In genomic region chr1:156455005-156455758, GRCm38 (mm10) we compare ENCODE assay signal across 28 mouse cellular contexts. TPM values are rescaled to one million over a fixed set of nuclear protein-coding genes. Genes with fewer than 3 reads are reported as not detected.
A peak's percentile ranks its signal among the peaks of the same experiment; 100 is the strongest.
DNase-seq lines count a peak whose midpoint lies in the region; ATAC-seq lines count a peak whose summit lies in the region.
"Had no signal": no experiment of that assay in that cellular context is flagged by ENCODE, and none has a peak within 500 bp of the region (broad histone marks: within the 10 kb centered on the region; RNA-seq: fewer than 3 reads in every experiment).

No protein-coding gene starts in this region.

- H3K27me3 ChIP-seq in liver, embryonic 11.5 days (replicated peaks; ENCODE audit: control insufficient read depth, insufficient read depth, low read length), result no peaks in the 10 kb centered on the region
- no peaks in the 10 kb centered on the region for H3K27me3 ChIP-seq in forebrain, embryonic 12.5 days
- H3K27me3 ChIP-seq: limb, embryonic 15.5 days; midbrain, embryonic 15.5 days had no signal

- H3K4me3 ChIP-seq in liver, embryonic 11.5 days (ENCODE audit: low read depth, low read length), result no peak overlapping the region
- no peak overlapping the region for H3K4me3 ChIP-seq in forebrain, embryonic 12.5 days (replicated peaks)
- H3K4me3 ChIP-seq: forebrain, embryonic 10.5 days; limb, embryonic 10.5 days; limb, embryonic 15.5 days; midbrain, embryonic 15.5 days had no signal

- 83% methylated on average over 2 of the region's 2 CpGs for WGBS in liver, embryonic 11.5 days
- 83% methylated on average over 2 of the region's 2 CpGs for WGBS in forebrain, embryonic 12.5 days

- H3K36me3 ChIP-seq in liver, embryonic 11.5 days (ENCODE audit: control insufficient read depth, insufficient read depth, low read length), result peaks cover 2% of the 10 kb centered on the region; the same call in 1 of the 2 replicates
- no peaks in the 10 kb centered on the region for H3K36me3 ChIP-seq in forebrain, embryonic 12.5 days (replicated peaks)
- H3K36me3 ChIP-seq: midbrain, embryonic 15.5 days had no signal

- no peak overlapping the region for H3K27ac ChIP-seq in liver, embryonic 11.5 days (ENCODE audit: low read depth, low read length)
- no peak overlapping the region for H3K27ac ChIP-seq in forebrain, embryonic 12.5 days
- H3K27ac ChIP-seq: forebrain, embryonic 10.5 days; hindbrain, embryonic 14.5 days; limb, embryonic 10.5 days; limb, embryonic 15.5 days; macrophage; midbrain, embryonic 15.5 days had no signal

- peak; percentile 22 for DNase-seq in right cerebral cortex, adult 18-20 months
- DNase-seq in right cerebral cortex, postnatal 10 days (ENCODE audit: low spot score in 2 of 2), result no peak
- peak; percentile 14 for DNase-seq in c-Kit-positive CD71-positive TER-119-positive erythroid progenitor cells, embryonic 14.5 days (ENCODE audit: low spot score)
- no peak for DNase-seq in liver, embryonic 11.5 days (ENCODE audit: low spot score)
- no peak for DNase-seq in ovary, postnatal 14 days (ENCODE audit: low spot score)
- no peak for DNase-seq in embryo, embryonic 10 days (ENCODE audit: low spot score)
- DNase-seq: adrenal gland, postnatal 25 days; cerebellum, adult 2 months; cerebellum, postnatal 25 days; forebrain, postnatal 0 days; gastrocnemius, postnatal 14 days; kidney, adult 9 months; kidney, postnatal 10 days; layer of hippocampus, postnatal 36 days; lung, adult 18-20 months; thymus, postnatal 4 days had no signal

- H3K4me1 ChIP-seq in liver, embryonic 11.5 days (replicated peaks; ENCODE audit: control insufficient read depth, insufficient read depth, low read length), result peaks cover 23% of the 10 kb centered on the region
- H3K4me1 ChIP-seq in forebrain, embryonic 12.5 days, result peaks cover 5% of the 10 kb centered on the region
- H3K4me1 ChIP-seq: limb, embryonic 15.5 days; midbrain, embryonic 15.5 days had no signal

- no peaks in the 10 kb centered on the region for H3K9me3 ChIP-seq in liver, embryonic 11.5 days (ENCODE audit: control insufficient read depth, low read length)
- H3K9me3 ChIP-seq in forebrain, embryonic 12.5 days, result no peaks in the 10 kb centered on the region
- H3K9me3 ChIP-seq: forebrain, embryonic 10.5 days; limb, embryonic 10.5 days; limb, embryonic 15.5 days; midbrain, embryonic 15.5 days had no signal

- H3K9ac ChIP-seq in liver, embryonic 11.5 days (ENCODE audit: low read depth, low read length), result no peak overlapping the region
- H3K9ac ChIP-seq in forebrain, embryonic 12.5 days, result no peak overlapping the region
- H3K9ac ChIP-seq: forebrain, postnatal 0 days; hindbrain, embryonic 14.5 days; limb, embryonic 15.5 days; midbrain, embryonic 15.5 days had no signal

- no peak overlapping the region for H3K4me2 ChIP-seq in liver, embryonic 11.5 days
- H3K4me2 ChIP-seq in forebrain, embryonic 12.5 days, result no peak overlapping the region
- H3K4me2 ChIP-seq: heart, embryonic 11.5 days; hindbrain, embryonic 14.5 days; limb, embryonic 15.5 days; midbrain, embryonic 15.5 days had no signal

- 0 out of 2 replicates have a peak, but pooled peaks have one; percentile 57 for ATAC-seq in liver, embryonic 11.5 days (replicated peaks; ENCODE audit: low FRiP score)
- ATAC-seq in forebrain, embryonic 12.5 days (ENCODE audit: low FRiP score), result no peak
- ATAC-seq: forebrain, postnatal 0 days; lung, postnatal 0 days; midbrain, embryonic 15.5 days had no signal

RNA-seq across cellular contexts. Expression of gene Soat1, which starts 18.9 kb away (rescaled TPM):
- polyA plus RNA-seq in liver, embryonic 11.5 days (2014; fragmentation: Nextera tagmentation; extraction: Ambion mirVana), result 29.3 and 32.2 TPM in 2 replicates
- polyA plus RNA-seq in forebrain, embryonic 12.5 days (2016; fragmentation: Nextera tagmentation; extraction: Ambion mirVana), result 17.6 and 19.6 TPM in 2 replicates

RNA-seq across cellular contexts. Expression of gene Axdnd1, which starts 34.2 kb away (rescaled TPM):
- 0.05 and 0.18 TPM in 2 replicates for polyA plus RNA-seq in liver, embryonic 11.5 days (2014; fragmentation: Nextera tagmentation; extraction: Ambion mirVana)
- polyA plus RNA-seq in forebrain, embryonic 12.5 days (2016; fragmentation: Nextera tagmentation; extraction: Ambion mirVana), result 0.19 TPM in 1 of 2 replicates, not detected in the other
- polyA plus RNA-seq: heart, postnatal 0 days; large intestine, adult 2 months; neural tube, embryonic 11.5 days had no signal

Comparison
In these comparisons a context has a peak if more than half of its experiments do, and no peak if none do; other contexts are left out.
1. DNase-seq: peak in right cerebral cortex, adult 18-20 months (single experiment) and c-Kit-positive CD71-positive TER-119-positive erythroid progenitor cells, embryonic 14.5 days (single experiment); none in right cerebral cortex, postnatal 10 days (0 of 2), liver, embryonic 11.5 days (single experiment), ovary, postnatal 14 days (single experiment) and embryo, embryonic 10 days (single experiment).